Mouse (Mus musculus) bone marrow, adult 2 months (tissue): Measurements from ENCODE around the gene Cbx1. TPM values are rescaled to one million over a fixed set of nuclear protein-coding genes. Genes with fewer than 3 reads are reported as not detected.

Experiments used
- H3K27ac ChIP-seq: fragments of 200-500 bp; 2 replicates; pipeline ENCODE4 v1.5.1; 2012; ENCODE audit warnings: low read depth, mild to moderate bottlenecking, control low read depth, inconsistent platforms, low read length; ENCODE audit not compliant: control insufficient read depth, poor library complexity, insufficient read depth
- H3K4me1 ChIP-seq: fragments of 200-500 bp; 2 replicates; pipeline ENCODE4 v1.6.1; 2011; ENCODE audit warnings: low read length; ENCODE audit not compliant: control insufficient read depth, insufficient read depth
- H3K4me3 ChIP-seq: fragments of 200-500 bp; replicated peaks from 2 replicates; pipeline ENCODE3; 2011; ENCODE audit warnings: mild to moderate bottlenecking, low read depth, low read length, control low read depth; ENCODE audit not compliant: control insufficient read depth
- CTCF ChIP-seq: fragments of 200-500 bp; IDR thresholded peaks from 2 replicates; pipeline ENCODE4 v1.5.1; 2011; ENCODE audit warnings: low read length, control low read depth; ENCODE audit not compliant: control insufficient read depth, insufficient read depth
- POLR2A ChIP-seq: fragments of 200-500 bp; IDR thresholded peaks from 2 replicates; pipeline ENCODE4 v1.6.1; 2011; ENCODE audit warnings: low read depth, mild to moderate bottlenecking, control low read depth, low read length, borderline replicate concordance; ENCODE audit not compliant: control insufficient read depth
- WGBS: fragments of 180-500 bp; shearing (Covaris S2); methylation state at CpG from one replicate; pipeline ENCODE4 v1.1.7; 2018; 5-methylcytosine and 5-hydroxymethylcytosine counted together
- polyA plus RNA-seq: library from polyadenylated mRNA; stranded (reverse); fragments of >200 nt; gene quantifications from 2 replicates; pipeline ENCODE4 v1.2.4, GENCODE M21; 2011; ENCODE audit warnings: low replicate concordance; ENCODE audit not compliant: missing spikeins, insufficient read depth, insufficient read length

The Cbx1 gene
- polyA plus RNA-seq, 1 experiment: 60.2 TPM

- TF ChIP-seq CTCF: no peak
- TF ChIP-seq POLR2A: no peak
- WGBS: 81% methylated on average over 3 of the region's 3 CpGs
Observed at GRCm38 (mm10) chr11:96832541-96832940, 43.6 kb downstream of the Cbx1 start.

GRCm38 (mm10) chr11:96832973-96833372 is 44.0 kb downstream of the Cbx1 start:
- Histone ChIP-seq H3K4me3 (no peak overlapping the region), H3K27ac (no peak overlapping the region), H3K4me1 (no peaks in the 10 kb centered on the region)
- 43% methylated on average over 2 of the region's 2 CpGs for WGBS
- TF ChIP-seq POLR2A (no peak), CTCF (no peak)

More at GRCm38 (mm10) chr11:96832541-96832940, 43.6 kb downstream of the Cbx1 start:
- Histone ChIP-seq H3K4me3 (no peak overlapping the region), H3K27ac (no peak overlapping the region), H3K4me1 (no peaks in the 10 kb centered on the region; the same call in 1 of the 2 replicates)

GRCm38 (mm10) chr11:96834127-96834526 is 45.2 kb downstream of the Cbx1 start:
- WGBS: 91% methylated on average over 1 of the region's 1 CpGs
- TF ChIP-seq POLR2A (no peak), CTCF (no peak)
- H3K27ac ChIP-seq: no peak overlapping the region
- H3K4me1 ChIP-seq: no peaks in the 10 kb centered on the region
- no peak overlapping the region for H3K4me3 ChIP-seq

DNA sequence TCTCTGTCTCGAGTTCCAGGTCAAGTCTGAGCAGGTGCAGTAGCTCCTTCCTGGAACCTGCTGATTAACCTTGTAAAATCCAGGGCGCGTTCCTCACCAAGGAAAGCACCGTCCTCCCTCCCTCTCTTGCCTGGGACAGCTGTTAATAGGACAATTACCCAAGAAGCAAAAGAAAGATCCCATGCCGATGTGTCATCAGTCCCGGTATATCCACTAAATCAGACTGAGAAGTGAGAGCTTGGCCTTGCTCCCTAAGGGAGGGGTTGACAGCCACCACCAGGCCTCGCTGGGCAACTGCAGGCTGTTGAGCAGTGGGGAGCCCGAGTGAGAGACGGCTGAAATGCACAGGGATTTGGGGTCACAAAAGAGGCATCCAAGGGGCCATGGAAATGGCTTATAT is 48.4 kb downstream of the Cbx1 start:
- WGBS: 49% methylated on average over 9 of the region's 9 CpGs
- no peak for TF ChIP-seq POLR2A
- TF ChIP-seq CTCF: peak; percentile 19; the same call in 1 of the 2 replicates
- H3K4me3 ChIP-seq: no peak overlapping the region
- H3K27ac ChIP-seq: no peak overlapping the region
- H3K4me1 ChIP-seq: no peaks in the 10 kb centered on the region; the same call in 1 of the 2 replicates

GRCm38 (mm10) chr11:96838341-96838740 is 49.4 kb downstream of the Cbx1 start:
- H3K4me1 ChIP-seq: no peaks in the 10 kb centered on the region; the same call in 1 of the 2 replicates
- 71% methylated on average over 4 of the region's 4 CpGs for WGBS
- no peak overlapping the region for H3K27ac ChIP-seq
- TF ChIP-seq CTCF (no peak), POLR2A (no peak)
- H3K4me3 ChIP-seq: no peak overlapping the region

DNA sequence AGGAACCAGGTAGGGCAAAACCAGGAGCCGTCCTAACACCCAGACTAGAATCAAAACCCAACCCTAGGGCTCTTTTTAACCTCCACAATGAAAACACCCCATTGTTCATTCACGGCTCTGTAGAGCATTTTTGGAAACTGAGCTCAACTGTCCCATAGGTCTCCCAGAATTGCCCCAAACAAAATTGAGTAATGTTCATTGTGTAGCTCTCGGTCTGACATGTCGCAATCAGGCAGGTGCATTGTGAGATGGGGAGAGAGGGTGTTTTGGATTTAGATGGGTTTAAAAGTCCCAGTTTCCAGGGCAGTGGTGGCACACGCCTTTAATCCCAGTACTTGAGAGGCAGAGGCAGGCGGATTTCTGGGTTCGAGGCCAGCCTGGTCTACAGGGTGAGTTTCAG is 50.5 kb downstream of the Cbx1 start:
- TF ChIP-seq POLR2A (no peak), CTCF (no peak)
- WGBS: 62% methylated on average over 7 of the region's 7 CpGs
- Histone ChIP-seq H3K27ac (no peak overlapping the region), H3K4me1 (no peaks in the 10 kb centered on the region; the same call in 1 of the 2 replicates), H3K4me3 (no peak overlapping the region)

- Histone ChIP-seq H3K4me3 (no peak overlapping the region), H3K4me1 (no peaks in the 10 kb centered on the region; the same call in 1 of the 2 replicates), H3K27ac (no peak overlapping the region)
- 67% methylated on average over 3 of the region's 3 CpGs for WGBS
- TF ChIP-seq CTCF (no peak), POLR2A (no peak)
Observed at GRCm38 (mm10) chr11:96839877-96840276, 51.0 kb downstream of the Cbx1 start.

GRCm38 (mm10) chr11:96840290-96840689 is 51.4 kb downstream of the Cbx1 start:
- Histone ChIP-seq H3K27ac (no peak overlapping the region), H3K4me1 (no peaks in the 10 kb centered on the region; the same call in 1 of the 2 replicates), H3K4me3 (no peak overlapping the region)
- TF ChIP-seq POLR2A (no peak), CTCF (no peak)
- 70% methylated on average over 8 of the region's 8 CpGs for WGBS

DNA sequence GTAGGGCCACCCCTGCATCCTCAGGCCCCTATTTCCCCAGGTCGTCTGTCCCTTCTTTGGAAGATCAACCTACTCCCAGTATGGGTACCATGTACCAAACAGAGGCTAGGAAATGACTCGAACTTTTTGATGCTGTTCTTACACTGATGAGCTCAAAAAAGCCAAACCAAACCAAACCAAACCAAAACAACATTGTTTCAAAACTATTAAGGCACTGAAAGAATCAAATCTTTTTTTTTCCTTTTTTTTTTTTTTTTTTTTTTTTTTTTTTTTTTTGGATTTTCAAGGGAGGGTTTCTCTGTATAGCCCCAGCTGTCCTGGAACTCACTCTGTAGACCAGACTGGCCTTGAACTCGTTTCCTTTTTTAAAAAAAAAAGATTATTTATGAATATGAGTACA is 54.7 kb downstream of the Cbx1 start:
- Histone ChIP-seq H3K27ac (no peak overlapping the region), H3K4me1 (no peaks in the 10 kb centered on the region; the same call in 1 of the 2 replicates), H3K4me3 (no peak overlapping the region)
- no peak for TF ChIP-seq CTCF
- TF ChIP-seq POLR2A: no peak
- 54% methylated on average over 3 of the region's 3 CpGs for WGBS
